Mouse (Mus musculus) splenic B cell, adult 2 months (primary cell): ENCODE data around the gene Exosc8.
"Not testable (repeated sequence)": the region's sequence is repeated elsewhere in the genome, so short reads cannot be mapped to it uniquely, and the experiment has no call there.

Source experiments
- DNase-seq: peaks from one replicate; pipeline ENCODE4 v3.0.0-alpha.2; 2011; ENCODE audit warnings: low read depth, low spot score
- H3K27me3 ChIP-seq: 2 replicates; pipeline ENCODE4 v1.6.1; 2012; ENCODE audit warnings: mild to moderate bottlenecking, low read length, moderate library complexity, mixed read lengths; ENCODE audit not compliant: control insufficient read depth, poor library complexity, insufficient read depth, severe bottlenecking
- H3K36me3 ChIP-seq: 2 replicates; pipeline ENCODE4 v1.6.1; 2012; ENCODE audit warnings: mild to moderate bottlenecking, low read length, moderate library complexity, mixed read lengths; ENCODE audit not compliant: control insufficient read depth, poor library complexity, insufficient read depth, severe bottlenecking

Gene Exosc8

DNA sequence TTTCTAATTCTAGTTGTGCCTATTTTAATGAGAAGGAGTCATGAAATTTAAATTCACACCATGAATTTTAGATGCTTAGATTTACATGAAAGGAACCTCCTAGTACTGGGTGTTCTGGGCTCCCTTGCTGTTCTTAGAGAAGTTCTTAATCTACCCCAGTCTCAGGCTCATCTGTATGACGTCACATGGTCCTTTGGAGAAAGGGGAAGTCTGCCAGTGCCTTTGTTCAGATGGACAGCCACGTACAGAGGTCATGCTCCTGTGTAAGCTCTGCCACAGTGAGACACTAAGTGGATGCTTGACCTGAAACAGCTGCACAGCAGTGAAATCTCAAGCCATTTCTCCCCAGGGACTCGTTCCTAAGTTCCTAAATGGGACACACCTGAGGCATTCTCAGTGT is 16.2 kb downstream of the Exosc8 start:
- Histone ChIP-seq H3K36me3 (peaks cover 18% of the 10 kb centered on the region), H3K27me3 (no peaks in the 10 kb centered on the region)
- peak; percentile 46 for DNase-seq

DNA sequence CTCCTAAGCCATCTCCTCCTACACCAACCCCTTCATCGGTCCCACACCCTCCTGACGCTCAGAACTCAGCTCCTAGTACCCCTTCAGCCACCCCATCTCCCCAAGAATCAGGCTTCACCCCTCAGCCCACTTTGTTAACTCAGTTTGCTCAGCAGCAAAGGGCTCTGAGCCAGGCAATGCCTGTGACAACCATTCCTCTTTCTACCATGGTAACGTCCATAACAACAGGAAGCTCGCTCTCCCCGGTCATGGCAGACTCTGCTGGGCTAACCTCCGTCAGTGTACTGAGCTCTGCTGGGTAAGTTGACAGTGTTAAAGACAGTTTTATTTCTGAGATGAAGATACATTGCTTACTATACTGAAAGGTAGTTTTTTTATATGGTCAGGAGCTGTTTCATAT is 17.8 kb downstream of the Exosc8 start:
- Histone ChIP-seq H3K27me3 (no peaks in the 10 kb centered on the region), H3K36me3 (peaks cover 23% of the 10 kb centered on the region)
- no peak for DNase-seq

DNA sequence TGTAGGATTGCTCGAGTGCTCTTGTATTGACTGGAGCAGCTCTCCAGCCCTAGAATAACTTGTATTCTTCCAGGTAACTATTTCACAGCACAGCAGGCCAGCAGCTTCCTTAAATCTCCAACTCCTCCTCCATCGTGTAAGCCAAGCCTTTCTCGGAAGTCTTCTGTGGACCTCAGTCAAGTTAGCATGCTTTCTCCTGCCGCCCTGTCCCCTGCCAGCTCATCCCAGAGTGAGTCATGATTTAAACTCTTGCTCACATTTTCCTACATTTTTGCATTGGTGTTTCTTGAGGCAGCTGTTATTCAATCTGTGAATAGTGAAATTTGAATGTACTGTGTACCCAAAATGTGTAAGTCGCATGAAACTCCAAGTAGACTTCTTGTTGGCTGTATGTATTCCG is 19.7 kb downstream of the Exosc8 start:
- peaks cover 27% of the 10 kb centered on the region for H3K36me3 ChIP-seq

DNA sequence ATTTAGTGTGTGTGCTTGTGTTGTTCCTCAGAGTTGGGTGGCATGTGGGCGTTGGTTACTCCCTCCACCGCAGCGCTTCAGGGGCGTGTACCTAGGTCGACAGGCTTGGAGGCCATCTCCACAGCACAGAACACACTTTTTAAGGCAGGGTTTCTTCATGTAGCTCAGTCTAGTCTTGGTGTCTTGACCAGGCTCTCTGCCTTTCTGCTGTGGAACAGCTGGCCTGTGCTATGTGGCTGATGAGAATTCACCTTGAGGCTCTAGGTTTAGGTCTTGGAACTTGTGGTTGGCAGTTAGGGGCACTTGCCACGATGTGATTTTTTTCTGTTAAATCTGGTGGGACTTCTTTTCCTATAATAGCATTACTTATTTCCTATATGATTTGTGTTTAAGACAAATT is 20.9 kb downstream of the Exosc8 start, which contains the start of gene Gm21958:
Gene Gm21958 (minus strand): TSS at position 101 of the 400 bp plus-strand sequence.
- Histone ChIP-seq H3K36me3 (peaks cover 30% of the 10 kb centered on the region), H3K27me3 (no peaks in the 10 kb centered on the region)
- DNase-seq = no peak

More for the DNA sequence above, 19.7 kb downstream of the Exosc8 start:
- DNase-seq = no peak
- no peaks in the 10 kb centered on the region for H3K27me3 ChIP-seq

DNA sequence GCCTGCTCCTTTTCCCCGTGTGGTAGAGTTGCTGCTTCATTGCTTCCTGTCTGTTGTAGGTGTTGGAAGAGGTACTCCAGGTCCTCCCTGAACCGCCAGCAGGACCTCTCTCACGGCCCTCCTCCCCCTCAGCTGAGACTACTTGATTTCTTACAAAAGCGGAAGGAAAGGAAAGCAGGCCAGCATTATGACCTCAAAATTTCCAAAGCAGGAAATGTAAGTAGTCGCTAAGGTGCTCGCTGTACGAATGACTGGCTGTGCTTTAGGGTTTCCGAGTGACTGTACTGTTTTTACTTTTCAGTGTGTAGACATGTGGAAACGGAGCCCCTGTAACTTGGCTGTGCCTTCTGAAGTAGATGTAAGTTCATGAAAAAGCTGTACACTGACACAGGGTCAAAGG is 26.2 kb downstream of the Exosc8 start:
- peaks cover 17% of the 10 kb centered on the region for H3K36me3 ChIP-seq

DNA sequence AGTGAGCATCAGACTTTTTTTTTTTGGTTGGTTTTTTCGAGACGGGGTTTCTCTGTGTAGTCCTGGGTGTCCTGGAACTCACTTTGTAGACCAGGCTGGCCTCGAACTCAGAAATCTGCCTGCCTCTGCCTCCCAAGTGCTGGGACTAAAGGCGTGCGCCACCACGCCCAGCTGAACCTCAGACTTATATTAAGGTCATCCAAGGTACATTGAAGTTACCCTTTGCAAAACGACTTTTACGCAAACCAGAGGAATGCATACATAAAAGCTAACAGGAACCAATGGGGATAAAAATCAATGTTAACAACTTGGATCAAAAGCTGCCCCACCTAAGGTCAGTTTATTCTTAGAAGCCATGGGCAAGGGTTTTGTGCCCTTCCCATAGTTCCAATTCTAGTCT is 31.1 kb downstream of the Exosc8 start:
- not testable (repeated sequence) for DNase-seq, H3K27me3 ChIP-seq
- peaks cover 11% of the 10 kb centered on the region; the same call in 1 of the 2 replicates for H3K36me3 ChIP-seq

More for the DNA sequence above, 26.2 kb downstream of the Exosc8 start:
- peak; percentile 80 for DNase-seq
- no peaks in the 10 kb centered on the region for H3K27me3 ChIP-seq

DNA sequence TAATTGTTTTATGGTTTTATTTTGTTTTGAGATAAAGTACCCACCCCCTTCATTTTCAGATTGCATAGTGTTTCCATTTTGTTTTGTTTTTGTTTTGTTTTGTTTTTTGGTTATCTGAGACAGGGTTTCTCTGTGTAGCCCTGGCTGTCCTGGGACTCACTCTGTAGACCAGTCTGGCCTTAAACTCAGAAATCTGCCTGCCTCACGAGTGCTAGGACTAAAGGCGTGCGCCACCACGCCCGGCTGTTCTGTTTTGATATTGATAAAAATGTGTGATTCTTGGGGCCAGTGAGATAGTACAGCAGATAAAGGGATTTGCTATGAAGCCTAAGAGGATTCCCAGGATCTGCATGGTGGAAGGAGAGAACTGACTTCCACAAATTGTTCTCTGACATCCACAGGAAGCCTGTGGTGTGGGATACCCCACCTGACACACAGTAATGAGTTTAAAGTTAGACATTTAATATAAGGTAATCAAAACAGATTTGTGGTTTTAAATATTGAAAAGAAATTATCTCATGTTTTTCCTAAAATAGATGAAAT is 35.4 kb downstream of the Exosc8 start:
- no peaks in the 10 kb centered on the region for H3K27me3 ChIP-seq
- no peak for DNase-seq
- H3K36me3 ChIP-seq = peaks cover 17% of the 10 kb centered on the region; the same call in 1 of the 2 replicates

DNA sequence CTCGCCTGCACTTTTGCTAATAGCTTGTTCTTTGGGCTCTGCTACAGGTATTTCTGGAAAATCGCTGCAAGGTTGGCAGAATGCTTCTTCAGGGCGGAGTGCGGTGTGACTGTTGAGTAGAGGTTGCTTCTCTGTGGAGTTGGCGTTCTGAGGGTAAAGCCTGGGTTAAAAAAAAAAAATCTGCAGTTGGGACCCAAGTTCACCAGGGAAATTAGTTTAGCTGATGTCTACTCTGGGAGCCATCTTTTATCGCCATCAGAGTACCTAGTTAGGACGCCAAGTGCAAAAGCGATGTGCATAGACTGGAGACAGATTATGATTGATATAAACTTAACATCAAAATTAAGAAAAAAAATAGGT is 42.2 kb downstream of the Exosc8 start:
- Histone ChIP-seq H3K27me3 (no peaks in the 10 kb centered on the region), H3K36me3 (peaks cover 9% of the 10 kb centered on the region; the same call in 1 of the 2 replicates)
- no peak for DNase-seq

DNA sequence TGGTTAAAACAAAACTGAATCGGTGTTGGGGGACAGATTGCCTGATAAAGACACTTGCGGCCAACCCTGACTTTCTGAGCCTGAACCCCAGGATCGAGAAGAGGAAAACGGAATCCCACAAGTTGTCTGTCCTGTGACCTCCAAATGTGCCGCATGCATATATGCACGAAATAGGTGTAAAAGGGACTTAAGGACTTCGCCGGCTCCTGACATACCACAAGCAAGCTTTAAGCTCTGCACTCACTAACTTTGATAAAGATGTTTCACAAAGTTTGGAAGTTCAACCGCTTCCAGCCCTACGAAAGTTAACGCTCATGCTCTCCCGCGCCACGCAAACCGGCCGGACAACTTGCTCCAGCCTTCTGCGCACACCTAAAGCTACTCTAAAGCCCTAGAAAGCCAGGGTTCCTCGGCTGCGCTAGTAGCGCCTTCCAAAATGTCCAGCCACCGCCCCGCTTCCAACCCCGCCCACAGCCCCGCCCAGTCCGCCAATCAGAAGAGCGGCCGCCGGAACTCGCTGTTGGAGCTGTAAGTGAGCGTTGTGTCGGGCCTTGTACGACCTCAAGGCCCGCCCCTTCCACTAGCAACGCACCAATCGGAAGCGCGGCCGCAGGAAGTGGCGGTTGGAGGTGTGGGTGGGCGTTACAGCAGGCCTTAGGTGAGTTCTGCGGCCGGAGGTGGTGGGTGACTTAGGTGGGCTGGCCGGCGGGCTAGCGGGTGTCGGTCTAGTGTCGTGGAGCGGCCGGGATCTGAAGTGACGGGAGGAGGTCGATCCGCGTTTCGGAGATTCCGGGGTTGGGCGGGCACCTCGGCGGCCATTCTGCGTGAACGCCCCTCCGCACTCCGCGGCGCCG is 42.8 kb downstream of the Exosc8 start, which contains the start of gene Supt20:
Gene Supt20 (plus strand): TSS at position 606 of the 854 bp plus-strand sequence.
- Histone ChIP-seq H3K36me3 (peaks cover 9% of the 10 kb centered on the region; the same call in 1 of the 2 replicates), H3K27me3 (no peaks in the 10 kb centered on the region)
- DNase-seq = peak; percentile 96

DNA sequence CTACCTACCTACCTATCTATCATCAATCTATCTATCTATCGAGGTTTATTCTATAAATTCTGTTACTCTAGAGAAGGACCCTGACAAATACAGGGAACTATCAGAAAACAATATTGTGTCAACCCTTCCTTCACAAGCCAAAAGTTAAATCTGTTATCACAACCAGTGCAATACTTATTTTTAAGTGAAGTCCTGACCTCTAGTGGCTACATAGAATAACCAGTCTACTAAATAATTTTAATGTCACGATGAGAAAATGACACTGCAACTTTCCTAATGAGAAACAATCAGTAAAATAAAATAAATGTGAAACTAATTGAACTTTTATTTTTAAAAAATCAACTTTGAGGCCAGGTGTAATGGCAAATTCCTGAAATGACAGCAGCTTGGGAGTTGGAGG is 46.1 kb downstream of the Exosc8 start:
- peak; percentile 47 for DNase-seq
- Histone ChIP-seq H3K27me3 (no peaks in the 10 kb centered on the region), H3K36me3 (no peaks in the 10 kb centered on the region)

DNA sequence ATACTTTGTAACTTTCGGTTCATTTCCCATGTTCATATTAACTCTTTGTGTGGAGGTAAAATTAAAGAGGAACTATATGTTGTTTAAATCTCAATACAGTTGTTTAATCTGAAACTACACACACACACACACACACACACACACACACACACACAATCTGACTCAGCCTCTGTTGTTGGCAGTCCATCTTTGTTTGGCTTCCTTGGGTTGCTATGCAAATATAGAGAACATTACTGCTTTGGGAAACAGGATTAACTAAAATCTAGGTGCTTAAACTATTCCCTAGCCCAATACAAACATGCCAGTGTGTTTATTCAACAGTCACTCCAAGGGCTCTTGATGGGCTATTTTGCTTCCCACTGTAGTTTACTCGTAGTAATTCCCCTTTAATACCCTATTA is 47.9 kb downstream of the Exosc8 start:
- DNase-seq = no peak
- H3K27me3 ChIP-seq = no peaks in the 10 kb centered on the region
- no peaks in the 10 kb centered on the region for H3K36me3 ChIP-seq

DNA sequence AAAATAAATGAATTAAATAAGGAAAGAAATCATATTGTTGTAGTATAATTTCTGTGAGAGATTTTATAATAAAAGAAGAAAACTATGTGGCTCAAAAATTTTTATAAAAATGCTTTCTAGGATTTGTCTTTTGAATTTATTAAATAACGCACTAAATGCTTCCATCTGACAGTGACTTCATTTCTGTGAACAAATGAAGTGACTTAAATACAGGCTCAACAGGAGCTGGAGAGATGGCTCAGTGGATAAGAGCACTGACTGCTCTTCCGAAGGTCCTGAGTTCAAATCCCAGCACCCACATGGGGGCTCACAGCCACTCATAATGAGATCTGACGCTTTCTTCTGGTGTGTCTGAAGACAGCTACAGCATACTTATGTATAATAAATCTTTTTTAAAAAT is 50.0 kb downstream of the Exosc8 start:
- Histone ChIP-seq H3K27me3 (no peaks in the 10 kb centered on the region), H3K36me3 (no peaks in the 10 kb centered on the region)
- DNase-seq = no peak

DNA sequence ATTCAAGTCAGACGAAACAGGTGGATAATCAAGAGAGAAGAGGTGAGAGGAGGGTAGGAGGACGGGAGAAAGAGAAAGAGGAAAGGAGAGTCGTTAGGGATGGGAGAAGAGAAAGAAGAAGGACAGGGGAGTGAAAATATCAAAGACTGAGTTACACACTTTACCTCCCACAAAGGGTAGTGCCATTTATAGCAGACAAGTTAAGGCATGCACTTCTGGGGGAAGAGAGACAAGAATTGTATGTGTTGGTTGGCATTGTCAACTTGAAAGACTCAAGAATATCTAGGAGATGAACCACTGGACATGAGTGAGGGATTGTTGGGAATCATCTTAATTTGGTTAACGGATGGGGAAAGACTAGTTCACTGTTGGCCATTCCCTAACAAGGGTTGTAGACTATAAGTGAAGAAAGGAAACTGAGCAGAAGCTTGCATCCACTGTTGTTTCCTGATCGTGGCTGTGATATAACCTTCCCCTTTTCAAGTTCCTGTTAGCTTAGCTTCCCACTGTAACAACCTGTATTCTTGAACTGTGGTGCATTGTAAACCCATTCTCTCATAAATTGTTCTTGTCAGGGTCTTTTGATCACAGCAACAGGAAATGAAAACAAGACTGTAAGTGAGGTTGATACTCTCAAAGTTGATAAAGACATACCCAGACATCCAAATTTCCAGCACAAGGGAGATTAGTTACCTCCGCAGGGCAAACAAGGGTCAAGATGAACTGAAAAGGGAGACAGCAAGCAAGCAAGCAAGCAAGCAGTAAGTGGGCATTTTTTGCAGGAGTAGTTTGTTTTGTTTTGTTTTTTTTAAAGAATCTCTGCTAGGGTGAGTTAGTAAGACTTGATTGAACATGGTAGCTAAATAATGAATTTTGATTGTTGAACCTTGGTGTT is 53.6 kb downstream of the Exosc8 start:
- no peaks in the 10 kb centered on the region; the same call in 1 of the 2 replicates for H3K27me3 ChIP-seq
- DNase-seq = no peak
- H3K36me3 ChIP-seq = no peaks in the 10 kb centered on the region
